Mouse (Mus musculus): ENCODE data around the gene Lpin1. TPM values are rescaled to one million over a fixed set of nuclear protein-coding genes. Genes with fewer than 3 reads are reported as not detected.

The Lpin1 gene
- polyA plus RNA-seq, 1 experiment from 2014 or later = 9.0 TPM

DNA sequence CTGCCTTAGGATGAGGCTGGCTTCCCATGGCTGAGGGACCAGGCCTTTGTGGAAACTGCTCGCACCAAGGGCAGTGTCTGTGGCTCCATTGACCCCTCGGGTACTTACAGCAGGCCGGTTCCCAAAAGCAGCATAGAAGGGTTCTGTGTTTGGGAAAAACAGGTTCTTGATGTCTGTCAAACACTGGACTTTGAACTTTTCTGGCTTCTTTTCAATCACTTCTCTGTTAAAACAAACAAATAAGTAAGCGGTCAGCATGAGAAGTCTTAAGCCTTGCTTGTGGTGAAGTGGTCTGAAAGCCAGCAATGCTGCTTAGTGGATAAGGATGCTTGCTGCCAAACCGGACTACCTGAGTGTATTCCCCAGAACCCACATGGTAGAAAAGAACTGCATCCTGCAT lies 69.2 kb downstream of the Lpin1 start:
- TF ChIP-seq CTCF (IDR thresholded peaks at IDR 0.05) (no peak), EP300 (IDR thresholded peaks at IDR 0.05) (no peak)
- Histone ChIP-seq H3K27me3 (replicated peaks; ENCODE audit: insufficient read depth, low read length) (no peaks in the 10 kb centered on the region), H3K4me3 (ENCODE audit: low read depth, low read length) (no peak overlapping the region), H3K27ac (ENCODE audit: low read length) (no peak overlapping the region), H3K36me3 (ENCODE audit: insufficient read depth, low read length) (peaks cover 36% of the 10 kb centered on the region), H3K4me2 (replicated peaks; ENCODE audit: low read depth, low read length) (no peak overlapping the region), H3K9me3 (ENCODE audit: low read length) (no peaks in the 10 kb centered on the region), H3K4me1 (ENCODE audit: insufficient read depth, low read depth, low read length) (no peaks in the 10 kb centered on the region), H3K9ac (replicated peaks; ENCODE audit: low read depth) (no peak overlapping the region)
- DNase-seq (ENCODE audit: low spot score) (no peak), ATAC-seq (no peak)
- 68% methylated on average over 5 of the region's 5 CpGs for whole genome bisulfite sequencing

DNA sequence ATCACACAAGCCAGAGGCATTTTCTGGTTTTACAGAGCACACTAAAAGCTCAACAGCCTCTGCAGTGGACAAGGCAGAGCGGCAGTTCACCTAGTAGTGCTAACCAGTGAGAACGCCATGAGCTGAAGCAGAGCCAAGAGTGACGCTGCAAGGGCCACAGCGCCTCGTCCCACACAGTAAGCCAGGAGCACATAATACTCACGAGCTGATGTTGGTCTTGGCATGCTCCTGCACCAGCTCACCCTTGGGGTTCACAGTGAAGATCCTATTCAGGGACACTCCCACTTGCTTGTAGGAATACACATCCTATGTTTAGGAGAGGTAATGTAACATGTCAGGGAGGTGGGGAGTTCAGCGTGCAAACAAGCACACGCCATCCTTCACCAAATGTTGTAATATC lies 70.1 kb downstream of the Lpin1 start:
- Histone ChIP-seq H3K4me2 (replicated peaks; ENCODE audit: low read depth, low read length) (no peak overlapping the region), H3K27ac (ENCODE audit: low read length) (no peak overlapping the region), H3K9me3 (ENCODE audit: low read length) (no peaks in the 10 kb centered on the region), H3K9ac (replicated peaks; ENCODE audit: low read depth) (no peak overlapping the region), H3K4me3 (ENCODE audit: low read depth, low read length) (no peak overlapping the region), H3K4me1 (ENCODE audit: insufficient read depth, low read depth, low read length) (no peaks in the 10 kb centered on the region), H3K27me3 (replicated peaks; ENCODE audit: insufficient read depth, low read length) (no peaks in the 10 kb centered on the region), H3K36me3 (ENCODE audit: insufficient read depth, low read length) (peaks cover 28% of the 10 kb centered on the region)
- DNase-seq (ENCODE audit: low spot score) (no peak), ATAC-seq (no peak)
- 81% methylated on average over 8 of the region's 8 CpGs for WGBS
- no peak for TF ChIP-seq CTCF (IDR thresholded peaks at IDR 0.05)

DNA sequence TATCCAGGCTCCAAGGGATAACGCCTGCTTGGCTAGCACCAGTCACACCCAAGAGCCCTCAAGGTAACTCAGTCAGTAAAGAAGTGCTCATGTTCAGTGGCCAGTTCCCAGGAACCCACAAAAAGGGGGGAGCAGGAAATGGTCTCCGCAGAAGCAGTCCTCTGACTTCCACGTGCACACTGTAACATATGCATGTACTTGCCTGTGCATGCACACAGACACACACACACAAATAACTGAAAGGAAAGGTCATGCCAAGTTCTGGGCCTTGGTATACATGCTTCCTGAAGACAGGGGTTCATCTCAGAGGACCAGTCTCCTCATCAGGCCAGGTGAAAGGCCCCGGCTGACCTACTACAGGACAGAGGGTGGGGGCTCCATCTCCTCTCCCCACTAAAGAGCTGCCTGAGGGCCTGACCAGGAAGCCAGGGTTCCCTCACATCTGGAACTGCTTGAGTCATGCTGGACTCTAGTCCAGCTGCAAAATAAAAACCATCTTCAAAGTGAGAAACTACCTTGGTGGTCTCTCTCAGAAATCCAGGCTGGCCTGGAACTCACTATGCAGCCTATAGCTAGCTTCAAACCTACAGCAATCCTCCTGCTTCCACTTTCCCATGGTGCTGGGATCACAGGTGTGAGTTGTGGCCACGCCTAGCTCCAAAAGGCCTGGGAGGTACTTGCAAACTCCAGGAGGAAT lies 70.7 kb downstream of the Lpin1 start:
- Histone ChIP-seq H3K4me2 (replicated peaks; ENCODE audit: low read depth, low read length) (no peak overlapping the region), H3K4me1 (ENCODE audit: insufficient read depth, low read depth, low read length) (no peaks in the 10 kb centered on the region), H3K36me3 (ENCODE audit: insufficient read depth, low read length) (peaks cover 27% of the 10 kb centered on the region), H3K4me3 (ENCODE audit: low read depth, low read length) (no peak overlapping the region), H3K27ac (ENCODE audit: low read length) (no peak overlapping the region), H3K9me3 (ENCODE audit: low read length) (no peaks in the 10 kb centered on the region), H3K9ac (replicated peaks; ENCODE audit: low read depth) (no peak overlapping the region), H3K27me3 (replicated peaks; ENCODE audit: insufficient read depth, low read length) (no peaks in the 10 kb centered on the region)
- 71% methylated on average over 5 of the region's 5 CpGs for WGBS
- DNase-seq (ENCODE audit: low spot score) = no peak
- no peak for TF ChIP-seq EP300 (IDR thresholded peaks at IDR 0.05)
- no peak for TF ChIP-seq CTCF (IDR thresholded peaks at IDR 0.05)
- ATAC-seq = no peak

DNA sequence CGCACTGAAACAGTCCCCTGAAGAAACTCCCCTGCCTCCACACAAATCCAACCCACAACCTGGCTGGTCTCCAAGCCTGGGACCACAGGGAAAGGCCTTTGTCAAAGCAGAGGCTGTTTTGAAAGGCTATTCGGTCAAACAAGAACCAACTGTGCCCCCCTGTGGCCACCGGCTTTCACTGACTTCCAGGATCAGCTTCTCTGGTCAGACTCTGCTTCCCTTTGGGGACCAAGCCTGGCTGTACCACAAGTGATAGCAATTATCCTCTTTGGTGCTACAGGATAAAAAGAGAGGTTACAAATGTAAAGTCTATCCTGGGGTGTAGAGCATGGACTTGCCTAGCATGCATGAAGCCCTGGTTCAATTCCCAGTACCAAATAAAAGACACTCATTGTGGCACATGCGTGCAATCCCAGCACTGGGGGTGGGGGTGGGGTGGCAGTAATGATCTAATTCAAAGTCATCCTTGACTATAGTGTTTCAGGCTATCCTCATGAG lies 77.4 kb downstream of the Lpin1 start:
- no peak overlapping the region for H3K4me3 ChIP-seq (ENCODE audit: low read depth, low read length)
- no peak overlapping the region for H3K27ac ChIP-seq (ENCODE audit: low read length)
- peak; percentile 54 for ATAC-seq
- TF ChIP-seq EP300 (IDR thresholded peaks at IDR 0.05) (no peak), CTCF (IDR thresholded peaks at IDR 0.05) (peak; percentile 79)
- H3K4me1 ChIP-seq (ENCODE audit: insufficient read depth, low read depth, low read length) = no peaks in the 10 kb centered on the region
- no peaks in the 10 kb centered on the region for H3K27me3 ChIP-seq (replicated peaks; ENCODE audit: insufficient read depth, low read length)
- no peak overlapping the region for H3K4me2 ChIP-seq (replicated peaks; ENCODE audit: low read depth, low read length)
- no peaks in the 10 kb centered on the region for H3K9me3 ChIP-seq (ENCODE audit: low read length)
- no peak overlapping the region for H3K9ac ChIP-seq (replicated peaks; ENCODE audit: low read depth)
- DNase-seq (ENCODE audit: low spot score) = peak; percentile 75
- WGBS = 28% methylated on average over 4 of the region's 4 CpGs
- peaks cover 8% of the 10 kb centered on the region; the same call in 1 of the 2 replicates for H3K36me3 ChIP-seq (ENCODE audit: insufficient read depth, low read length)

DNA sequence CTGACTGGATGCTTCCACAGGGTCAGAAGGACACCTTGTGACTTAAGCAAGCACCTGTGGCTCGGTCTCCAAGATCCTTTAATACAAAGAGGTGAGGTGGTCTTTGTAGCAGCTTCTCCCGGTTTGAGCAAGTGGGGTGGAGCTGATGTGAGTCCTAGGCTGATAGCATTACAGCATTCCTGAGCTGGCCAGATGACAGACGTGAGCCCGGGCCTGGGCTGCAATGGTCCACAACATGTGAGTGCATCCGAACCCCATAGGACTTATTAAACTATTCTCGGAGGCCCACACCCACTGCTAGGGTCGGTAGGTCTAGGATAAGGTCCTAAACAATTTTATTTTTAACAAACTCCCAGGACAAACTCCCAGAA lies 77.9 kb downstream of the Lpin1 start:
- TF ChIP-seq EP300 (IDR thresholded peaks at IDR 0.05) = no peak
- TF ChIP-seq CTCF (IDR thresholded peaks at IDR 0.05) = no peak
- Histone ChIP-seq H3K27ac (ENCODE audit: low read length) (no peak overlapping the region), H3K4me3 (ENCODE audit: low read depth, low read length) (no peak overlapping the region), H3K36me3 (ENCODE audit: insufficient read depth, low read length) (0 out of 2 replicates have a peak, but pooled peaks cover 3% of the 10 kb centered on the region), H3K4me1 (ENCODE audit: insufficient read depth, low read depth, low read length) (no peaks in the 10 kb centered on the region), H3K9ac (replicated peaks; ENCODE audit: low read depth) (no peak overlapping the region), H3K9me3 (ENCODE audit: low read length) (no peaks in the 10 kb centered on the region), H3K4me2 (replicated peaks; ENCODE audit: low read depth, low read length) (no peak overlapping the region), H3K27me3 (replicated peaks; ENCODE audit: insufficient read depth, low read length) (no peaks in the 10 kb centered on the region)
- ATAC-seq (peak; percentile 24), DNase-seq (ENCODE audit: low spot score) (no peak)
- 37% methylated on average over 7 of the region's 7 CpGs for WGBS

DNA sequence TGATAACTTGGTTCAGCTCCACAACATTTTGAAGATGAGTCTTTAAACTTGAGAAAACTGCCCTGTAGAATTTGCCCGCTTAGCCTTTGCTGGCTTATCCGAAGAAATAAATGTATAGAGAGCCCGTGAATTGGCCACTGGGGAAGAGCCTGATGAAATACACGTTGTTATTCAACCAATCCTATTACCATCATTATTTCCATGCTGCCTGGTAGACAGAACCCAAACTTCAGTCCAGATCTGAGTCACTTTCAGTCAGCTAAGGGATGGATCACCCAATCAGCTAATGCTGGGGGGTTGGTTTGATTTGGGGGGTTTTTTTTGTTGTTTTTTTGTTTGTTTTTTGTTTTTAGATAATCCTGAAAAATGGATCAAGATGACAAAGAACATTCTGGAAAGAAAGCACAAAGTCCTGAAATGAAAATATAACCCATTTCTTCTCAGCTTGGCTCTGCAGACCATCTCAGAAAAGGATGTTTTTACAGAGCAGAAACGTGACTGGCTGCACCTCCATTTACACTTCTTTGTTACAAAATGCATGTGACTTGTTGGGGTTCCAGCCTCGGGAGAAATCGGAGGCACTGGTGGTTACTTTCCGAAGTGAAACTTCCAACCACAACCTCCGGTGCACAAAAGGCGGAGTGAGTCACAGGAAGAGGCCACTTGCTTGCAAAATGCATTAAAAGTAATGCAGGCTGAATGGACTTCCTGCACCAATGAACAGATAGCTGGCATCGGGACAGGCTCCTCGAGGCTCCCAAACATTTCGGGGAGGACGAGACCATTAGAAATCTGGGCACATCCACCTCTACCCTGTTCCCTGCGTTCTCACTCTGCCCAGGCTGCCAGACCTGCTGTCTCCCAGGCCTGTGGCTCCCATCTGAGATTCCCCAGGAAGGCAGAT lies 78.6 kb downstream of the Lpin1 start:
- H3K4me3 ChIP-seq (ENCODE audit: low read depth, low read length) = no peak overlapping the region
- H3K9ac ChIP-seq (replicated peaks; ENCODE audit: low read depth) = no peak overlapping the region
- H3K27ac ChIP-seq (ENCODE audit: low read length) = no peak overlapping the region
- 0 out of 2 replicates have a peak overlapping the region, but pooled peaks have one; percentile 5 for H3K4me2 ChIP-seq (replicated peaks; ENCODE audit: low read depth, low read length)
- no peaks in the 10 kb centered on the region for H3K36me3 ChIP-seq (ENCODE audit: insufficient read depth, low read length)
- DNase-seq (ENCODE audit: low spot score) (peak; percentile 40), ATAC-seq (peak; percentile 16; the same call in 1 of the 2 replicates)
- no peaks in the 10 kb centered on the region for H3K9me3 ChIP-seq (ENCODE audit: low read length)
- TF ChIP-seq CTCF (IDR thresholded peaks at IDR 0.05) (no peak), EP300 (IDR thresholded peaks at IDR 0.05) (no peak)
- WGBS = 60% methylated on average over 15 of the region's 15 CpGs
- H3K4me1 ChIP-seq (ENCODE audit: insufficient read depth, low read depth, low read length) = no peaks in the 10 kb centered on the region
- H3K27me3 ChIP-seq (replicated peaks; ENCODE audit: insufficient read depth, low read length) = no peaks in the 10 kb centered on the region
